Mouse (Mus musculus) hematopoietic stem cell, adult 5-6 weeks (primary cell): ENCODE results near the gene Mlx. TPM values are rescaled to one million over a fixed set of nuclear protein-coding genes. Genes with fewer than 3 reads are reported as not detected.

Experiments
- ATAC-seq, 2 experiments: fragments of 125-278 bp in 1 of 2; replicated peaks in 1 of 2; 2 replicates each; pipeline ENCODE4 v1.8.0; 2016 to 2017; ENCODE audit warnings: inconsistent platforms in 2 of 2, mild to moderate bottlenecking in 2 of 2, moderate number of reproducible peaks in 2 of 2, low read depth in 1 of 2, moderate TSS enrichment in 1 of 2; ENCODE audit not compliant: low FRiP score in 2 of 2, poor library complexity in 2 of 2, severe bottlenecking in 2 of 2, insufficient read depth in 1 of 2, low TSS enrichment in 1 of 2
- total RNA-seq: library from RNA; stranded (forward); fragments of 172-1452, 232-1000 nt; gene quantifications from 2 replicates; pipeline ENCODE4 v1.2.3, GENCODE M21; 2017

Gene Mlx
- total RNA-seq, 1 experiment from 2014 or later = 36.5 TPM

DNA sequence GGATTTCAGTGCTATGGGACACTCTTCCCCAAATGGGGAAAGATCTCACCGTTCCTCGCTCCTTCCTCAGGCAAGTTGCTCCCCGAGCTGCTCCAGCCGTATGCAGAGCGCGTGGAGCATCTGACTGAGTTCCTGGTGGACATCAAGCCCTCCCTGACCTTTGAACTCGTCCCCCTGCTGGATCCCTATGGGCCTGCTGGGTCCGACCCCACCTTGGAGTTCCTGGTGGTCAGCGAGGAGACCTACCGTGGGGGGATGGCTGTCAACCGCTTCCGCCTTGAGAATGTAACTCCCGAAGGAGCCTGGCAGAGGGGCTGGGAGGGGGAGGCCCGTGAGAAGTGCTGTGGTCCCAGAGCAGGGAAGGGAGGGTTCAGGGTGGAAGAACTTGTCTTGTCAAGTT lies 2.8 kb upstream of the Mlx start:
- ATAC-seq = no peak

DNA sequence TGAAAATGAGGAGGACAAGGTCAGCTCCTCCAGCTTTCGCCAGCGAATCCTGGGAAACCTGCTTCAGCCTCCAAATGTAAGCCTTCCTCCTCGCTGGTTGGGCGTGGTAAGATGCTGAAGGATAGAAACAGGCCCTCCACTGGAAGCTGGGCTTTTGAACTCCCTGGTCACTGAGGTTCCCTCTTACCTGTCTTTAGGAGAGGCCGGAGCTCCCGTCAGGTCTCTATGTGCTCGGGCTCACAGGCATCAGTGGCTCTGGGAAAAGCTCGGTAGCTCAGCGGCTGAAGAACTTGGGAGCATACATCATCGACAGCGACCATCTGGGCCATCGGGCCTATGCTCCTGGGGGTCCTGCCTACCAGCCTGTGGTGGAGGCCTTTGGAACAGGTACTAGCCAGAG lies 2.3 kb upstream of the Mlx start:
- no peak for ATAC-seq

DNA sequence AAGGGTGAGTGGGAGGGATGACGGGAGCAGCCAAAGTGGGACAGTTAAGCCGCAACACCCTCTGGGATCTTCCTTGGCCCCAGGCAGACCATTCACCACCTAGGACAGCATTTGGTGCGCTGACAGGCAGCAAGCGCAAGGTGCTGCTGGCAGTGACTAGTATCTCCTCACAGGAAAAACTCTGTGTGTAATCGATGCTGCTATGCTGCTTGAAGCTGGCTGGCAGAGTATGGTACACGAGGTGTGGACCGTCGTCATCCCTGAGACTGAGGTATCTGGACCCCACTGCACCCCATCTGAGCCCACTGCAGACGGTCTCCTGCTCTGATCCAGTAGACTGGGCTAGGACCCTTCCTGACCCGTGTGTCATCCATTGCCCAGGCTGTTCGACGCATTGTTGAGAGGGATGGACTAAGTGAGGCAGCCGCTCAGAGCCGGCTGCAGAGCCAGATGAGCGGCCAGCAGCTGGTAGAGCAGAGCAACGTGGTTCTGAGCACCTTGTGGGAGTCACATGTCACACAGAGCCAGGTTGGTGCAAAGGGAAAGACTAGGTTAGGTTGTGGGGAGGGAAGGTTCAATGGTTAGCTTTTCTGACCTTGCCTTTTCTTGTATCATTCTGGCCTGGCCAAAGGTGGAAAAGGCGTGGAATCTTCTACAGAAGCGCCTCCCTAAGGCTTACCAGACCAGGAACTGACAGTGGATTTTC lies 1.3 kb upstream of the Mlx start:
- no peak for ATAC-seq

DNA sequence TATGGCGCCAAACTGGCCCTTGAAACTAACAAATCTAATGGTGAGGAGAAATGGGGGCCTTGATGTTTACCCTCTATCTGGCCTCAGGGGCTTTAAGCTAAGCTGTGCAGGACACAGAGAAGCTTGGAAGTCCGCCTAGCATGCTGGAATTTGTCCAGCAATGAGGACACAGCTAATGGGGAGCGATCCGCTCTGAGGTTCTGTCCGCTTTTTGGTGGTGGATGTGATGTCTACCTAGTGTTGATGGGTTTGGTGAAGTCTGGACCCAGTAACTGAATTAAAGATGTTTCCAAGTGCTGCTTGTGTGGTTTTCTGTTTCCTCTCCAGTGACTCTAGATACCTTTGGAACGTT lies 778 bp upstream of the Mlx start:
- ATAC-seq = no peak

DNA sequence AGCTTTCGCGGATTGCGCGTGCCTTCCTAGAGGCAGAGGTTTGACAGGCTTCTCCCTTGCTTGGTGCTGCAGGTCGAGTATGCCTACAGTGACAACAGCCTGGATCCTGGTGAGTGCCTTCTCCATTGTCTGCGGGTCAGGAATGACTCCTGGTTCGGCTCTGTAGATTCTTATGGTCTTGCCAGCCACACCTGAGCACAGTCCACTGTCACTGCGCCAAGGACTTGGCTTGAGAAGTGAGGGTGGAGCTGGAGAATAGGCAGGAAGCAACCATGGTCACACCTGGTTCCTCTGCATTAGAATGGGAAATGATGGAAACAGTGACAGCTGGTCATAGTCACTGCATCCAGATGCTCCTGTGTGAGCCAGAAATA lies 592 bp downstream of the Mlx start:
- no peak for ATAC-seq

DNA sequence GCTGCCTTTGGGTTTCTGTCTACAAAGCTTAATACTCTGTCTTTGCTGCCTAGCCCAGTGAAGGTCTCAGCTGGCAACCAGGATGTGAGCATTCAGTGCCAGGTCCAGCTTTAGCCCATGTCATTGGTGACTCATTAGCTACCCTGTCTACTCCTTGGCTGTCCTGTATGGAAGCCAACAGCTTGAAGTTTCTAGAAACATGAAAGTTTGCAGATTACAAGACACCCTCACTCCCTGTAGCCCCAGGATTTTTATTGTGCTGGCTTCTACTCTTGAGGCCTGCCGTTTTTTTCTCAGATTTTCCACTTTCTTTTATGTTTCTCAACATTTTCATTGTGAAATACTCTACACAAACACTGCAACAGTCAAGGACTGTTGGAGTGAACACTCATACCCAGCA lies 2.9 kb downstream of the Mlx start:
- no peak for ATAC-seq

DNA sequence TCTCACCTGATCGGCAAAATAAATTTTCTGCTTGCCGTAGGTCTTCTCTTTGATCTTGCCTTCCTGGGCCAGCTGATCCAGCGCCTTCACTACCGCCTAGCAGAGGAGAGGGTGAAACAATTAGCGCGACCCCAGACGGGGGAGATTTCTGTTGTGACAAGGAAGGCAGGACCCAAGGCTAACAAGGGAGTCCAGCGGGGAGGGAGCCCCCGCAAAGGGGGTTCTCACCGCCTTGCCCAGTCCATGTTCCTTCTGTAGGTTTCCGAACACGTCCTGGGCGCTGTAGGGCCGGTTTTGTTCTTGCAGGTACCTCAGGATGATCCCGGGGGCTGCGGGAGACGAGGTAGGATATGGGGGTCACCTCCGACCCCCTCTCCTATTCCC lies 7.8 kb downstream of the Mlx start:
- ATAC-seq = no peak

DNA sequence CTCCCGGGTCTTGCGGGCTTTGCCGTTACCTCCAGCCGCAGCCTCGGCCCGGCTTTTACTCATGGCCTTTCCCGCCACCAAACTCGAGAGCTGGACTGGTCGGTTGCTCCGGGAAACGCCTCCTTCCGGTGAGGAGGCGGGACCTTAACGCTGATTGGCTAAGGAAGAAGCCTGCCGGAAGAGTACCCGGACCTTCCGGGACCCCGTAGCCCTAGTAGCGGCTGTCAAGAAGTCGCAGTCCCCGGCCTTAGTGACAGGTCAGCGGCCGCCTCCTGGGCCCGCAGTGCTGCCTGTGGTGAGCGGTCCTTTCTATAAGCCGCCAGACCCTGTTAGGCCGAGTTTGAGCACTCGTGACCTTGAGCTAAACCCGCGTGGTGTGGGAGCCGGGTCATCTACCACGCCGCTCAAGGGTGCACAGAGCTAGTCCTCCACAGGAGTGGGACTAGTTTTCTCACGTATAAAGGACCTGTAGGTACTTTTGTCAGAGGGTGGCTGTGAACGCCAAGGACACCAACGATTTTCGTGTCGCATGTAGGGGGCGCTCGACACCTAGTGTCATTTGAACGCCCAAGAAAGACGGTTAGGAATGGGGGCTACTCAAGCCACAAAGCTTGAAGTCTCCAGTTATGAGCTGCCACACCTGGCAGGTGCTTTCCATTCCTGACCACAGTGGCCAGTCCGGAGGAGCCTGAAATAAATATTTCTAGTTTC lies 8.4 kb downstream of the Mlx start, which contains the start of gene Psmc3ip:
TSS of gene Psmc3ip (minus strand) at position 123 of the 711 bp plus-strand sequence.
- ATAC-seq = peak; percentile 97 to 99

DNA sequence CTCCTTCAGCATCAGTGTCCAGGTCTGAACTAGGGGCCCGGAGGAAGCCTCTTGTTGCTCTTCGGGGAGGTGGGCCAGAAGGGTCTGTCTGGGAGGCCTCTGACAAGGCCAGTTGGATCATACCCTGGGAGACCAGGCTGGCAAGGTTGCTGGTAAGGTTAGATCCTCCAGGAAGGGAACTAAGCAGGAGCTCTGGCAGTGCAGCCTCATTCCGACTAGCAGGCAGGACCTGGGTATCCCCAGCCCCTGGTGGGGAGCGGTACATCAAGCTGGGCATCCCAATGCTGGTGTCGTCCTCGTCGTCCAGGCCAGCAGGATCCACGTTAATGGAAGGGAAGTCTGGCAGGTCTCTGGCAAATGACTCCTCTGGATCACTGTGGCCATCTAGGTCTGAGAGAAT lies 11.2 kb downstream of the Mlx start:
- ATAC-seq = no peak

DNA sequence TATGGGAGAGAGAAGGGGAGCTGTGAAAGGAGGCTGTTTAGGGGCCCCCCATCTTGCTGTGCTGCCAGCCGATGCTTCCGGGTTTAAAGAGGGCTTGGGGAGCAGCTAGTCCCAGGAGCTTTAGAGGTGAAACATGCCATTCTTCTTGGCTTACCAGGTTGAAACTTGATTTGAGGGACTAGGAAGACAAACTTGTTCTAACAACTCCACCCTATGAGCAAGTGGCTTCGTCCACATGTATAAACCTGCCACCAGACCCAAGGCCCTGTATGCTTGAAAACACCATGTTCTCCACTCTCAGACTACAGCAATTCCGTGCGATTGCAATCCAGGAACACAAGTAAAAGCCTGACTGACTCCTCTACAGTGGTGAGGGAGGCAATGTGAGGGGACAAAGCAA lies 15.9 kb downstream of the Mlx start:
- no peak for ATAC-seq

DNA sequence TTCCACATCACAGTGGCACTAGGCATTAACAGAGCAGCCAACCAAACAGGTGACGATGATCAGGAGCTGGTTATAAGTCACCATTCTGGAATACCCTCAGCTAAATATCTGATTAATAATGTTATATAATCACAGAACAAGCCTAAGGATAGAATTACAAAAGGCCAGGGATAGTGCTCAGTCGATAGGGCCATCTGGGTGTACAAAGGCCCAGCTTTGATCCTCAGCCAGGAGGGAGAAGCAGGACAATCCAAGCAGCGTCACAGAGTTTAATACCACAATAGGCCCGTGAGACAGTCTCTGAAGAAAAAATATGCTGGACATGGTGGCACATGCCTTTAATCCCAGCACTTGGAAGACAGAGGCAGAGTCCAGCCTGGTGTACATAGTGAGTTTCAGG lies 22.3 kb downstream of the Mlx start:
- ATAC-seq = no peak

DNA sequence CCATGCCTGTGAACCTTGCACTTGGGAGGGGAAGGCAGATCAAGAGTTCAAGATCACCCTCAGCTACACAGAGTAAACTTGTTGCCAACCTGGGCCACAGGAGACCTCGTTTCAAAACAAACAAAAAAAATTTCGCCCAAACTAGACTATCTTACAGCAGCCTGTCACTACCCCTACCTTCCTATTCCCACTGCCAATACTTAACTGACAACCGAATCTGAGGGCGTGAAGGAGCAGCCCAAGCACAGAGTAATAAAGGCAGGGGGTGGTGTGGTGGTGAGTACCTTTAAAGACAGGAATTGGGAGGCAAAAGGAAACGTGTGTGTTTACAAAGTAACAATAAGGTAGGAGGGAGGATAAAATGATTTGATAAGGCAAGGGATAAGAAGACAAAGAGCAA lies 23.6 kb downstream of the Mlx start:
- no peak for ATAC-seq

DNA sequence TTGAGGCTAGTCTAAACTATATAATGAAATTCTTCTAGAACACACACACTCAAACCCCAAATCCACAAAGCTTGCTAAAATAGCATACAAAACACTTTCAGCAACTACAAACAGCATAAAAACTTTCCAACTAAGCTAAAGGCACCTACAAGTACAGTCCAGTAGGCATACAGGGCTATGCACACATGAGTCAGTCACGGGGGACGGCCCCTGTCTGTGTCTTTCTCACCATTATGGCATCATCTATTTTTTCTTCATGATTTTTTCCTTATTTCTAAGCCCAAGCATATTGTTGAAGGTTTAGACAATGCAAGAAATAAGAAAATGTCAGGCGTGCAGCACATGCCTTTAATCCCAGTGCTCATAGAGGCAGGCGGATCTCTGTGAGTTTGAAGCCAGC lies 24.1 kb downstream of the Mlx start:
- no peak for ATAC-seq

DNA sequence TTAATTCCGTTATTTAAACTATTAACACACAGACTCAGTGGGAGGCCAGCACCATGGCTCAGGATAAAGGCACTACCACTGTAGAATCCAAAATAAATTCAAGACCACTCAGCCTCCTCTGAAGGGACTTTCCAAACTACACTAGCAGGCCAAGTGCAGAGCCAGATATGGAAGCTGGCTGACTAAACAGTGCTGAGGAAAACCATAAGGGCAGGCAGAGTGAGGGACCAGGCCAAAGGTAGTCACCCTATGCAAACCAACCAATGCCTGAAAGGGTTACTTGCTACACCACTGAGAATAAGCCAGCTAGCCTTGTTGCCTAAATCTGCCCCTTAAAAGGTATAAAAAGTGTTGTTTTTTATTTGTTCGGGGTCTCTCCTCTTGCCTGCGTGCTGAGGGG lies 25.1 kb downstream of the Mlx start:
- ATAC-seq = no peak

DNA sequence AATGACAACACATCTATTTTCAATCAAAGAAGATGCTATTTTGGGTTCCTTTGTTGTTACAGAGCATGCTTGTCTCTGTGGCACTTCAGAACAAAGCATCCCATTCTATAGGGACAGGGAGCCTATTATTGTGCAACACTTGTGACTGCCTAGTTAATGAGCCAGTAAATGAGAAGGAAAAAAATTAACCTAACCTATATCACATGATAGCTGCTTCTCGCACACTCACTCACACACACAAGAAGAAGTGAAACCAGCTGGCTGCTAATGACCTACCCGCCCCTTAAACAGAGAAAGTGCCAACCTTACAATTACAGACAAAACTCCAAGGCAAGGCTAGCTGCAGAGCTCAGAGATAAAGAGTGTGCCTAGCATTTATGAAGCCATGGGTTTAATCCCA lies 28.5 kb downstream of the Mlx start:
- no peak for ATAC-seq

DNA sequence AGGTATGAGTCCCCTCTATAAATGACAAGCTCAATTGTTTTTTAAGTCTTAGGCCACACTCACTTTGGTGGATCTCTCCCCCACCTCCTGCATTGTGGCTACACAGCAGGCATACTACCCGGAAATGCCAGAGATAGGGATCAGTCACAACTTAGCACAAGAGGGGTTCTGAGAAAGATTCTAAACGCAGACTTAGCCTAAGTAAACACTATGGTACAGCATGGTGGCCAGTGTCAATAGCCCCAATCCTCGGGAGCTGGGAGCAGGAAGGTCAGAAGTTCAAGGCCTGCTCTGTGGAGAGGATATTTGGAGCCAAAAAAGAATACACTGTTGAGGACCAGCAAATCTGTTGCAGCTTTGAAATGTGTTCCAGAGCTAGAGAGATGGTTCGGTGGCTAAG lies 31.0 kb downstream of the Mlx start:
- ATAC-seq = no peak

DNA sequence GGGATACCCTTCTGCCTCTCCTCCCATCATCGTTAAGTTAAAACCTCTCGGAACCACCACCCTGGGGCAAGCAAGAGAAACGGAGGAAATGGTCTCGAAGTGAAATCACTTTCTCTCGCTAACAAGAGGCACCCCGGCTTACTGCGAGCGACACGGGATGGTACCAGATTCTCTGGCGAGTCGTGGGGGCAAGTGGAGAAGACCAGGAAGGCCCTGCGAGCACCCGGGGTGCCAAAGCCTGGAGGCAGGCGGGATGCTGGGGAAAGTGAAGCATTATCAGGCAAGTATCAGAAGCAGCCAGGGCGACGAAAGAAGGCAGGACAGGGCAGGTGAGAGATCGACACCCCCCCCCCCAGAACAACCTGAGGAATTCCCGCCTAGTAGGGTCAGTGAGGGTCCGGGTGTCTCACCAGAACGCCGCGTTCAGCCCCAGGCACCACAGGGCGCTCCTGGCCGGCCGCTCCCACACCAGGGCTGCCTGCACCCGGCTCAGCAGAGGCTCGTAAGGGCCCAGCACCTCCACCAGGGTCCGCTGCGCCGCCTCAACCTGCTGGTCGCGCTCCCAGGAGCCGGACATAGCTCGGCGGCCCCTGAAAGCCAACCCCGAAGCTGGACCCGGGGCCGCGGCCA lies 32.2 kb downstream of the Mlx start:
- peak; percentile 24 to 66 for ATAC-seq

DNA sequence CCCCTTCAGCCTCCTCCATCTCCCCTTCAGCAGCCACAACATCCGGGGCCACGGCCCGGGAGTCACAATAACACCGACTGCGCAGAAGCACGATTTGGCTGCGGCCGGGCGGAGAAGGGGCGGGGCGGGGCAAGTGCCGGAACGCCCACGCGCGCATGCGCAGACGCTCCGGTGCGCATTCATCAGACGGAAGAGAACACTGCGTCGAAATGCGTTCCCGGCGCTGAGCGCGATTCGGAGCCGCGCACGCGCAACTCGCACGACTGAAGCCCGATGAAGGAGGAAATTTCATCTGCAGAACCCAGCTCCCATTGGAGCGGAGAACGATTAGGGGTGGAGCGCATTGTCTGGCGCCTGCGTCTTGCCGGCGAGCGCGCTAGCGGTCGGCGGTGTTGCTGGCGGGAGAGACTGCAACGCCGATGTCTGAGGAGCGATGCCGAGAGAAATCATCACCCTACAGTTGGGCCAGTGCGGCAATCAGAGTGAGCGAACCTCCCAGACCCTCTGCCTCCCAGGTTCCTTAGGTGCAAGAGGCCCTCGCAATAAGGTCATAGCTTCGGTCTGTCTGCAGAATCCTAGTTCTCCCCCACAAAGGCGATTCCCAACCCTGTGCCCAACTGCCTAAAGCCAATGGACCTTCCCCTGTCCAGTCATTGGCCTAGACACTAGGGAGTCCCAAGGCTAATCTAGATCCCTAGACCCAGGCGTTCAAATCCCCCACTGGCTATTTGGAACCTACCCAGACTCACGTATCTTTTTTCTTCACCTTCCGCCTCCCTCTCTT lies 32.9 kb downstream of the Mlx start, which contains the start of the genes Retreg3 and Tubg1:
TSS of gene Retreg3 (minus strand) at position 133 of the 784 bp plus-strand sequence.
TSS of gene Tubg1 (plus strand) at position 178 of the 784 bp plus-strand sequence.
- ATAC-seq = peak; percentile 93 to 97
